Mouse (Mus musculus): ENCODE data around the gene Gm5724. TPM values are rescaled to one million over a fixed set of nuclear protein-coding genes. Genes with fewer than 3 reads are reported as not detected.

Gm5724 gene
- total RNA-seq (2012; rRNA removed): 0.16 and 0.27 TPM in 2 replicates

- in situ Hi-C loops (cut with MboI; ENCODE audit: low sequenced_read_pairs in 2 of 2, unreplicated experiment in 2 of 2): no loop called here
Measured at GRCm38 (mm10) chr6:141773710-141774109, at the start of gene Gm5724. Gene Gm5724, minus strand, starts transcription at chr6:141773810.

GRCm38 (mm10) chr6:141797837-141798236 lies 24.2 kb upstream of the Gm5724 start:
- Histone ChIP-seq H3K4me3 (ENCODE audit: insufficient read depth in 1 of 2, low read depth in 1 of 2, low read length in 2 of 2, poor library complexity in 1 of 2, severe bottlenecking in 1 of 2) (no peak overlapping the region), H3K27ac (ENCODE audit: insufficient read depth, low read depth, low read length, poor library complexity, severe bottlenecking) (no peak overlapping the region), H3K9me3 (ENCODE audit: control insufficient read depth, insufficient read depth, low read depth, low read length) (no peaks in the 10 kb centered on the region), H3K36me3 (ENCODE audit: control insufficient read depth, insufficient read depth, low read length, poor library complexity, severe bottlenecking) (no peaks in the 10 kb centered on the region), H3K9ac (ENCODE audit: insufficient read depth, low read depth, low read length, poor library complexity, severe bottlenecking) (no peak overlapping the region), H3K4me1 (ENCODE audit: control insufficient read depth in 2 of 2, insufficient read depth in 2 of 2, low read length in 2 of 2, poor library complexity in 1 of 2) (no peaks in the 10 kb centered on the region)
- DNase-seq (ENCODE audit: low read depth, low spot score): peak; percentile 54
- in situ Hi-C loops (cut with MboI; ENCODE audit: low sequenced_read_pairs in 2 of 2, unreplicated experiment in 2 of 2): loop anchor here (5.0 to 10.0 kb wide), 2 partner anchors 303 to 306 kb away; no protein-coding TSS in a partner anchor
- TF ChIP-seq MAFK (IDR thresholded peaks at IDR 0.05; ENCODE audit: insufficient read depth, low read depth, low read length) (peak; percentile 88), ZC3H11A (IDR thresholded peaks at IDR 0.05; ENCODE audit: borderline replicate concordance, low read depth, low read length) (peak; percentile 96), ZNF384 (IDR thresholded peaks at IDR 0.05; ENCODE audit: low read depth, low read length) (no peak), HCFC1 (IDR thresholded peaks at IDR 0.05; ENCODE audit: borderline replicate concordance, insufficient read depth, low read length) (no peak), CHD2 (IDR thresholded peaks at IDR 0.05; ENCODE audit: low read depth, low read length) (no peak)

More at GRCm38 (mm10) chr6:141773710-141774109, at the start of gene Gm5724:
- no peak for TF ChIP-seq ZC3H11A (IDR thresholded peaks at IDR 0.05; ENCODE audit: borderline replicate concordance, low read depth, low read length)
- no peak for DNase-seq (ENCODE audit: low read depth, low spot score)
- no peak within 1 kb of the TSS for H3K27ac ChIP-seq (ENCODE audit: insufficient read depth, low read depth, low read length, poor library complexity, severe bottlenecking)
- H3K36me3 ChIP-seq (ENCODE audit: control insufficient read depth, insufficient read depth, low read length, poor library complexity, severe bottlenecking): no peaks in the 10 kb centered on the region
- H3K4me3 ChIP-seq (ENCODE audit: insufficient read depth in 1 of 2, low read depth in 1 of 2, low read length in 2 of 2, poor library complexity in 1 of 2, severe bottlenecking in 1 of 2): no peak within 1 kb of the TSS
- peaks cover 0 to 3% of the 10 kb centered on the region in 2 experiments; a peak in 1 of 4 replicates for H3K4me1 ChIP-seq (ENCODE audit: control insufficient read depth in 2 of 2, insufficient read depth in 2 of 2, low read length in 2 of 2, poor library complexity in 1 of 2)
- H3K9ac ChIP-seq (ENCODE audit: insufficient read depth, low read depth, low read length, poor library complexity, severe bottlenecking): no peak within 1 kb of the TSS
- H3K9me3 ChIP-seq (ENCODE audit: control insufficient read depth, insufficient read depth, low read depth, low read length): no peaks in the 10 kb centered on the region

GRCm38 (mm10) chr6:141774476-141774875 lies 866 bp upstream of the Gm5724 start:
- TF ChIP-seq HCFC1 (IDR thresholded peaks at IDR 0.05; ENCODE audit: borderline replicate concordance, insufficient read depth, low read length): no peak
- TF ChIP-seq ZC3H11A (IDR thresholded peaks at IDR 0.05; ENCODE audit: borderline replicate concordance, low read depth, low read length): no peak
- no peak for TF ChIP-seq CHD2 (IDR thresholded peaks at IDR 0.05; ENCODE audit: low read depth, low read length)
- no peak for TF ChIP-seq ZNF384 (IDR thresholded peaks at IDR 0.05; ENCODE audit: low read depth, low read length)
- no peak for TF ChIP-seq MAFK (IDR thresholded peaks at IDR 0.05; ENCODE audit: insufficient read depth, low read depth, low read length)
- Histone ChIP-seq H3K36me3 (ENCODE audit: control insufficient read depth, insufficient read depth, low read length, poor library complexity, severe bottlenecking) (no peaks in the 10 kb centered on the region), H3K4me3 (ENCODE audit: insufficient read depth in 1 of 2, low read depth in 1 of 2, low read length in 2 of 2, poor library complexity in 1 of 2, severe bottlenecking in 1 of 2) (no peak overlapping the region), H3K27ac (ENCODE audit: insufficient read depth, low read depth, low read length, poor library complexity, severe bottlenecking) (no peak overlapping the region), H3K9ac (ENCODE audit: insufficient read depth, low read depth, low read length, poor library complexity, severe bottlenecking) (no peak overlapping the region), H3K4me1 (ENCODE audit: control insufficient read depth in 2 of 2, insufficient read depth in 2 of 2, low read length in 2 of 2, poor library complexity in 1 of 2) (peaks cover 0 to 3% of the 10 kb centered on the region in 2 experiments; a peak in 1 of 4 replicates), H3K9me3 (ENCODE audit: control insufficient read depth, insufficient read depth, low read depth, low read length) (no peaks in the 10 kb centered on the region)
- in situ Hi-C loops (cut with MboI; ENCODE audit: low sequenced_read_pairs in 2 of 2, unreplicated experiment in 2 of 2): no loop called here
- no peak for DNase-seq (ENCODE audit: low read depth, low spot score)

GRCm38 (mm10) chr6:141691246-141691645 lies 82.4 kb downstream of the Gm5724 start:
- Histone ChIP-seq H3K36me3 (ENCODE audit: control insufficient read depth, insufficient read depth, low read length, poor library complexity, severe bottlenecking) (no peaks in the 10 kb centered on the region), H3K9ac (ENCODE audit: insufficient read depth, low read depth, low read length, poor library complexity, severe bottlenecking) (no peak overlapping the region), H3K9me3 (ENCODE audit: control insufficient read depth, insufficient read depth, low read depth, low read length) (no peaks in the 10 kb centered on the region), H3K4me1 (ENCODE audit: control insufficient read depth in 2 of 2, insufficient read depth in 2 of 2, low read length in 2 of 2, poor library complexity in 1 of 2) (no peaks in the 10 kb centered on the region), H3K27ac (ENCODE audit: insufficient read depth, low read depth, low read length, poor library complexity, severe bottlenecking) (no peak overlapping the region), H3K4me3 (ENCODE audit: insufficient read depth in 1 of 2, low read depth in 1 of 2, low read length in 2 of 2, poor library complexity in 1 of 2, severe bottlenecking in 1 of 2) (no peak overlapping the region)
- no peak for TF ChIP-seq ZNF384 (IDR thresholded peaks at IDR 0.05; ENCODE audit: low read depth, low read length)
- no peak for TF ChIP-seq MAFK (IDR thresholded peaks at IDR 0.05; ENCODE audit: insufficient read depth, low read depth, low read length)
- no peak for TF ChIP-seq CHD2 (IDR thresholded peaks at IDR 0.05; ENCODE audit: low read depth, low read length)
- TF ChIP-seq HCFC1 (IDR thresholded peaks at IDR 0.05; ENCODE audit: borderline replicate concordance, insufficient read depth, low read length): no peak
- TF ChIP-seq ZC3H11A (IDR thresholded peaks at IDR 0.05; ENCODE audit: borderline replicate concordance, low read depth, low read length): no peak
- in situ Hi-C loops (cut with MboI; ENCODE audit: low sequenced_read_pairs in 2 of 2, unreplicated experiment in 2 of 2): no loop called here
- no peak for DNase-seq (ENCODE audit: low read depth, low spot score)

- Histone ChIP-seq H3K4me3 (ENCODE audit: insufficient read depth in 1 of 2, low read depth in 1 of 2, low read length in 2 of 2, poor library complexity in 1 of 2, severe bottlenecking in 1 of 2) (no peak overlapping the region), H3K9me3 (ENCODE audit: control insufficient read depth, insufficient read depth, low read depth, low read length) (no peaks in the 10 kb centered on the region), H3K4me1 (ENCODE audit: control insufficient read depth in 2 of 2, insufficient read depth in 2 of 2, low read length in 2 of 2, poor library complexity in 1 of 2) (no peaks in the 10 kb centered on the region), H3K36me3 (ENCODE audit: control insufficient read depth, insufficient read depth, low read length, poor library complexity, severe bottlenecking) (no peaks in the 10 kb centered on the region), H3K9ac (ENCODE audit: insufficient read depth, low read depth, low read length, poor library complexity, severe bottlenecking) (no peak overlapping the region), H3K27ac (ENCODE audit: insufficient read depth, low read depth, low read length, poor library complexity, severe bottlenecking) (no peak overlapping the region)
- TF ChIP-seq HCFC1 (IDR thresholded peaks at IDR 0.05; ENCODE audit: borderline replicate concordance, insufficient read depth, low read length) (no peak), ZC3H11A (IDR thresholded peaks at IDR 0.05; ENCODE audit: borderline replicate concordance, low read depth, low read length) (no peak), CHD2 (IDR thresholded peaks at IDR 0.05; ENCODE audit: low read depth, low read length) (no peak), MAFK (IDR thresholded peaks at IDR 0.05; ENCODE audit: insufficient read depth, low read depth, low read length) (no peak), ZNF384 (IDR thresholded peaks at IDR 0.05; ENCODE audit: low read depth, low read length) (no peak)
- DNase-seq (ENCODE audit: low read depth, low spot score): no peak
- in situ Hi-C loops (cut with MboI; ENCODE audit: low sequenced_read_pairs in 2 of 2, unreplicated experiment in 2 of 2): no loop called here
Measured at GRCm38 (mm10) chr6:141687008-141687407, 86.6 kb downstream of the Gm5724 start.

Other genes starting within 250 kb of the Gm5724 start
- gene Slco1c1, start 249.4 kb downstream of the Gm5724 start, total RNA-seq (2012; rRNA removed): not detected in 2 replicates
- 0.18 and 0.21 TPM in 2 replicates for gene Slco1b2, start 144.3 kb downstream of the Gm5724 start, total RNA-seq (2012; rRNA removed)
- gene Slco1a4, start 82.4 kb upstream of the Gm5724 start, total RNA-seq (2012; rRNA removed): not detected in 2 replicates
- not detected in 2 replicates for gene Slco1a1, start 173.2 kb upstream of the Gm5724 start, total RNA-seq (2012; rRNA removed)
- not detected in 2 replicates for gene Gm6614, start 237.6 kb upstream of the Gm5724 start, total RNA-seq (2012; rRNA removed)